Mouse (Mus musculus): ENCODE measurements around the gene Spata18. TPM values are rescaled to one million over a fixed set of nuclear protein-coding genes. Genes with fewer than 3 reads are reported as not detected.

The Spata18 gene
- polyA plus RNA-seq, 1 experiment from 2014 or later, result 0.30 TPM

- H3K36me3 ChIP-seq (replicated peaks), result peaks cover 17% of the 10 kb centered on the region; the same call in 1 of the 2 replicates
These were observed 20.1 kb upstream of the Spata18 start for GRCm38 (mm10) chr5:73631001-73631558.

GRCm38 (mm10) chr5:73632291-73632690, 18.9 kb upstream of the Spata18 start, which contains the start of gene Lrrc66:
TSS of gene Lrrc66 (minus strand) at chr5:73632526.
- H3K36me3 ChIP-seq (replicated peaks), result peaks cover 17% of the 10 kb centered on the region; the same call in 1 of the 2 replicates
- no peaks in the 10 kb centered on the region for H3K9me3 ChIP-seq
- H3K27me3 ChIP-seq (replicated peaks), result no peaks in the 10 kb centered on the region
- no peak for ATAC-seq (replicated peaks)
- no peak within 1 kb of the TSS for H3K9ac ChIP-seq
- no peak within 1 kb of the TSS for H3K27ac ChIP-seq
- no peak within 1 kb of the TSS for H3K4me3 ChIP-seq
- H3K4me2 ChIP-seq, result no peak within 1 kb of the TSS
- H3K4me1 ChIP-seq, result peaks cover 1% of the 10 kb centered on the region; the same call in 1 of the 2 replicates
- 71% methylated on average over 8 of the region's 8 CpGs for WGBS

More at GRCm38 (mm10) chr5:73631001-73631558, 20.1 kb upstream of the Spata18 start:
- no peaks in the 10 kb centered on the region for H3K9me3 ChIP-seq
- H3K4me1 ChIP-seq, result no peaks in the 10 kb centered on the region
- H3K27ac ChIP-seq, result no peak overlapping the region
- H3K4me3 ChIP-seq, result no peak overlapping the region
- no peaks in the 10 kb centered on the region for H3K27me3 ChIP-seq (replicated peaks)
- no peak for ATAC-seq (replicated peaks)
- 22% methylated on average over 10 of the region's 10 CpGs for WGBS
- H3K9ac ChIP-seq, result no peak overlapping the region
- H3K4me2 ChIP-seq, result no peak overlapping the region

- H3K4me3 ChIP-seq, result no peak overlapping the region
- WGBS, result 58% methylated on average over 8 of the region's 8 CpGs
- H3K27me3 ChIP-seq (replicated peaks), result no peaks in the 10 kb centered on the region
- no peaks in the 10 kb centered on the region for H3K9me3 ChIP-seq
- no peak overlapping the region for H3K27ac ChIP-seq
- peaks cover 17% of the 10 kb centered on the region; the same call in 1 of the 2 replicates for H3K36me3 ChIP-seq (replicated peaks)
- H3K9ac ChIP-seq, result no peak overlapping the region
- no peak for ATAC-seq (replicated peaks)
- H3K4me2 ChIP-seq, result no peak overlapping the region
- peaks cover 5% of the 10 kb centered on the region; the same call in 1 of the 2 replicates for H3K4me1 ChIP-seq
These were observed 18.0 kb upstream of the Spata18 start for GRCm38 (mm10) chr5:73633141-73633540.

- H3K9ac ChIP-seq, result no peak overlapping the region
- peak; percentile 85 for ATAC-seq (replicated peaks)
- peak overlapping the region; percentile 60 for H3K27ac ChIP-seq
- no peaks in the 10 kb centered on the region for H3K9me3 ChIP-seq
- H3K36me3 ChIP-seq (replicated peaks), result peaks cover 17% of the 10 kb centered on the region; the same call in 1 of the 2 replicates
- H3K4me1 ChIP-seq, result peaks cover 5% of the 10 kb centered on the region; the same call in 1 of the 2 replicates
- H3K4me2 ChIP-seq, result no peak overlapping the region
- no peaks in the 10 kb centered on the region for H3K27me3 ChIP-seq (replicated peaks)
- H3K4me3 ChIP-seq, result no peak overlapping the region
- WGBS, result 44% methylated on average over 8 of the region's 8 CpGs
These were observed 13.7 kb upstream of the Spata18 start for GRCm38 (mm10) chr5:73637337-73638107.

- Histone ChIP-seq H3K4me3 (no peak overlapping the region), H3K27ac (no peak overlapping the region), H3K36me3 (replicated peaks) (no peaks in the 10 kb centered on the region; the same call in 1 of the 2 replicates), H3K27me3 (replicated peaks) (no peaks in the 10 kb centered on the region), H3K4me1 (peaks cover 5% of the 10 kb centered on the region; the same call in 1 of the 2 replicates), H3K9ac (no peak overlapping the region), H3K4me2 (no peak overlapping the region), H3K9me3 (no peaks in the 10 kb centered on the region)
- ATAC-seq (replicated peaks), result no peak
- 85% methylated on average over 3 of the region's 3 CpGs for WGBS
These were observed 10.1 kb upstream of the Spata18 start for GRCm38 (mm10) chr5:73641058-73641457.

- WGBS, result 80% methylated on average over 4 of the region's 4 CpGs
- Histone ChIP-seq H3K9ac (no peak overlapping the region), H3K27ac (no peak overlapping the region), H3K9me3 (no peaks in the 10 kb centered on the region), H3K4me1 (peaks cover 14% of the 10 kb centered on the region), H3K4me2 (no peak overlapping the region), H3K36me3 (replicated peaks) (no peaks in the 10 kb centered on the region; the same call in 1 of the 2 replicates), H3K27me3 (replicated peaks) (no peaks in the 10 kb centered on the region), H3K4me3 (no peak overlapping the region)
- no peak for ATAC-seq (replicated peaks)
These were observed 9.1 kb upstream of the Spata18 start for GRCm38 (mm10) chr5:73642091-73642490.

GRCm38 (mm10) chr5:73647261-73647900, 3.8 kb upstream of the Spata18 start, which contains the start of gene Sgcb:
TSS of gene Sgcb (minus strand) at chr5:73647790.
- peak; percentile 89 for ATAC-seq (replicated peaks)
- H3K36me3 ChIP-seq (replicated peaks), result no peaks in the 10 kb centered on the region; the same call in 1 of the 2 replicates
- peaks cover 45% of the 10 kb centered on the region for H3K27me3 ChIP-seq (replicated peaks)
- peak within 1 kb of the TSS; percentile 92 for H3K4me3 ChIP-seq
- peak within 1 kb of the TSS; percentile 81 for H3K4me2 ChIP-seq
- H3K4me1 ChIP-seq, result peaks cover 33% of the 10 kb centered on the region
- under 1% methylated on average over 62 of the region's 62 CpGs for WGBS
- no peaks in the 10 kb centered on the region for H3K9me3 ChIP-seq
- peak within 1 kb of the TSS; percentile 90 for H3K9ac ChIP-seq
- no peak within 1 kb of the TSS; the same call in 1 of the 2 replicates for H3K27ac ChIP-seq

- H3K36me3 ChIP-seq (replicated peaks), result no peaks in the 10 kb centered on the region
- peak overlapping the region; percentile 33 for H3K4me3 ChIP-seq
- peaks cover 62% of the 10 kb centered on the region for H3K27me3 ChIP-seq (replicated peaks)
- H3K4me1 ChIP-seq, result peaks cover 33% of the 10 kb centered on the region
- peak overlapping the region; percentile 65 for H3K4me2 ChIP-seq
- no peak overlapping the region for H3K9ac ChIP-seq
- WGBS, result under 1% methylated on average over 15 of the region's 15 CpGs
- no peaks in the 10 kb centered on the region for H3K9me3 ChIP-seq
- no peak overlapping the region for H3K27ac ChIP-seq
- ATAC-seq (replicated peaks), result no peak
These were observed 714 bp upstream of the Spata18 start for GRCm38 (mm10) chr5:73650365-73650964.

- no peak overlapping the region for H3K9ac ChIP-seq
- H3K4me3 ChIP-seq, result peak overlapping the region; percentile 33
- peak overlapping the region; percentile 65 for H3K4me2 ChIP-seq
- H3K4me1 ChIP-seq, result peaks cover 26% of the 10 kb centered on the region
- no peak overlapping the region for H3K27ac ChIP-seq
- peaks cover 62% of the 10 kb centered on the region for H3K27me3 ChIP-seq (replicated peaks)
- no peaks in the 10 kb centered on the region for H3K9me3 ChIP-seq
- 2% methylated on average over 4 of the region's 4 CpGs for WGBS
- no peak for ATAC-seq (replicated peaks)
- H3K36me3 ChIP-seq (replicated peaks), result no peaks in the 10 kb centered on the region
These were observed 649 bp downstream of the Spata18 start for GRCm38 (mm10) chr5:73651855-73652201.

- no peaks in the 10 kb centered on the region for H3K27me3 ChIP-seq (replicated peaks)
- WGBS, result 90% methylated on average over 2 of the region's 2 CpGs
- no peak overlapping the region for H3K4me3 ChIP-seq
- H3K4me2 ChIP-seq, result no peak overlapping the region
- ATAC-seq (replicated peaks), result no peak
- H3K9ac ChIP-seq, result no peak overlapping the region
- H3K9me3 ChIP-seq, result no peaks in the 10 kb centered on the region
- H3K4me1 ChIP-seq, result no peaks in the 10 kb centered on the region
- no peaks in the 10 kb centered on the region for H3K36me3 ChIP-seq (replicated peaks)
- H3K27ac ChIP-seq, result no peak overlapping the region
These were observed 15.5 kb downstream of the Spata18 start for GRCm38 (mm10) chr5:73666695-73667094.

GRCm38 (mm10) chr5:73667877-73668276, 16.7 kb downstream of the Spata18 start:
- no peak overlapping the region for H3K9ac ChIP-seq
- 88% methylated on average over 2 of the region's 2 CpGs for WGBS
- no peak for ATAC-seq (replicated peaks)

GRCm38 (mm10) chr5:73669386-73669785, 18.2 kb downstream of the Spata18 start:
- Histone ChIP-seq H3K9ac (no peak overlapping the region), H3K27me3 (replicated peaks) (no peaks in the 10 kb centered on the region), H3K27ac (no peak overlapping the region), H3K4me3 (peak overlapping the region; percentile 19), H3K36me3 (replicated peaks) (no peaks in the 10 kb centered on the region), H3K4me1 (no peaks in the 10 kb centered on the region), H3K4me2 (peak overlapping the region; percentile 36; the same call in 1 of the 2 replicates), H3K9me3 (no peaks in the 10 kb centered on the region)
- ATAC-seq (replicated peaks), result no peak
- 33% methylated on average over 26 of the region's 26 CpGs for WGBS

More at GRCm38 (mm10) chr5:73667877-73668276, 16.7 kb downstream of the Spata18 start:
- H3K9me3 ChIP-seq, result no peaks in the 10 kb centered on the region
- H3K4me2 ChIP-seq, result no peak overlapping the region
- no peak overlapping the region for H3K4me3 ChIP-seq
- no peak overlapping the region for H3K27ac ChIP-seq
- H3K36me3 ChIP-seq (replicated peaks), result no peaks in the 10 kb centered on the region
- H3K4me1 ChIP-seq, result no peaks in the 10 kb centered on the region
- no peaks in the 10 kb centered on the region for H3K27me3 ChIP-seq (replicated peaks)
